Mouse (Mus musculus): ENCODE data around the gene Foxb1. TPM values are rescaled to one million over a fixed set of nuclear protein-coding genes. Genes with fewer than 3 reads are reported as not detected.

Foxb1 gene
- polyA plus RNA-seq, 1 experiment: not detected

GRCm38 (mm10) chr9:69766301-69766700 lies 5.6 kb upstream of the Foxb1 start:
- no peak for TF ChIP-seq GATA1 (IDR thresholded peaks at IDR 0.05; ENCODE audit: low read length)
- no peak for TF ChIP-seq TAL1 (IDR thresholded peaks at IDR 0.05; ENCODE audit: low read length)
- H3K27me3 ChIP-seq (ENCODE audit: control insufficient read depth): peaks cover 100% of the 10 kb centered on the region
- no peaks in the 10 kb centered on the region for H3K9me3 ChIP-seq (ENCODE audit: control insufficient read depth, low read length)
- no peaks in the 10 kb centered on the region for H3K4me1 ChIP-seq (ENCODE audit: control insufficient read depth)
- H3K36me3 ChIP-seq (ENCODE audit: control insufficient read depth): no peaks in the 10 kb centered on the region
- H3K4me3 ChIP-seq (replicated peaks): no peak overlapping the region

- H3K4me3 ChIP-seq (replicated peaks): no peak overlapping the region
- H3K9me3 ChIP-seq (ENCODE audit: control insufficient read depth, low read length): no peaks in the 10 kb centered on the region
- no peaks in the 10 kb centered on the region for H3K36me3 ChIP-seq (ENCODE audit: control insufficient read depth)
- H3K4me1 ChIP-seq (ENCODE audit: control insufficient read depth): no peaks in the 10 kb centered on the region
- H3K27me3 ChIP-seq (ENCODE audit: control insufficient read depth): peaks cover 100% of the 10 kb centered on the region
- TF ChIP-seq TAL1 (IDR thresholded peaks at IDR 0.05; ENCODE audit: low read length): no peak
- TF ChIP-seq GATA1 (IDR thresholded peaks at IDR 0.05; ENCODE audit: low read length): no peak
Observed at GRCm38 (mm10) chr9:69765483-69766050, 4.8 kb upstream of the Foxb1 start.

DNA sequence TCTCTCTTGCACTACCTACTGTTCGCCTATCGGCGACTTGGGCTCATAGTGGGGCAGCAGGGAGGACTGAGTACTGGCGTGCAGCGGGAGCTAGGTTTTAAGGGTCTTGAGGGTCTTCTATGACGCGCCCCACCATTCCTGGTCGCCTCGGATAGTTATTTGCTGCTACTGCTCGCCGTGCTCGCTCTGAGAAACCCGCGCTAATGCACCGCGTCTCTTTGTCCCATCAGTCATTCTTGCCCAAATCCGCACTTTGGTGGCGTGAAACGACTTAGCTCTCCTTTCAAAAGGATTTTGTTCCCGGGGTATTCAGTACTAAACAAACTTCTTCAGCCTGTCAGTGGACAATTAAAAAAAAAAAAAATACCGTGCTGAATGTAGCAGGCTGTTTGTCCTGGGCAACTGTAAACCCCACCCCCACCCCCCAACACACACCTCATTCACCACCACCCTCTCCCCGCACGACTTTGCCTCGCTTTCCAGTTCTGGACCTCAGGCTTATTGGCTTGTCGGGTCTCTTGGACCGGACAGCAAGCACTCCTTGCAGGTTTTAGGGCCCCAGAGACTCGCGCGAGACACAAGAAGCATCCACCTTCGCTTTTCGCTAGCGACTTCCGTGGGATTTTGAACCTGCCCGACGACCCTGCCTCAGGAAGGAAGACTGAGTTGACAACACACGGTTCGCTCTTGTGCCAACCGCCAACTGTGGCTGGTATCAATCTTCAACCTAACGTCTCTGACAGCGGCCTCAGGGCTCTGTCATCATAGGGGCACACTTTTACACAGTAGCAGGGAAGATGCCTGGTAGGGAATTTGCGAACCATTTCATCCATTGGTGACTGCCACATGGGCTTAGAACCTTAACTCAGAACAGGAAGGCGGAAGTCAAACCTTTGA lies 4.1 kb upstream of the Foxb1 start:
- H3K4me1 ChIP-seq (ENCODE audit: control insufficient read depth): no peaks in the 10 kb centered on the region
- peaks cover 100% of the 10 kb centered on the region for H3K27me3 ChIP-seq (ENCODE audit: control insufficient read depth)
- no peaks in the 10 kb centered on the region for H3K9me3 ChIP-seq (ENCODE audit: control insufficient read depth, low read length)
- H3K4me3 ChIP-seq (replicated peaks): no peak overlapping the region
- H3K36me3 ChIP-seq (ENCODE audit: control insufficient read depth): no peaks in the 10 kb centered on the region
- TF ChIP-seq TAL1 (IDR thresholded peaks at IDR 0.05; ENCODE audit: low read length) (no peak), GATA1 (IDR thresholded peaks at IDR 0.05; ENCODE audit: low read length) (no peak)

DNA sequence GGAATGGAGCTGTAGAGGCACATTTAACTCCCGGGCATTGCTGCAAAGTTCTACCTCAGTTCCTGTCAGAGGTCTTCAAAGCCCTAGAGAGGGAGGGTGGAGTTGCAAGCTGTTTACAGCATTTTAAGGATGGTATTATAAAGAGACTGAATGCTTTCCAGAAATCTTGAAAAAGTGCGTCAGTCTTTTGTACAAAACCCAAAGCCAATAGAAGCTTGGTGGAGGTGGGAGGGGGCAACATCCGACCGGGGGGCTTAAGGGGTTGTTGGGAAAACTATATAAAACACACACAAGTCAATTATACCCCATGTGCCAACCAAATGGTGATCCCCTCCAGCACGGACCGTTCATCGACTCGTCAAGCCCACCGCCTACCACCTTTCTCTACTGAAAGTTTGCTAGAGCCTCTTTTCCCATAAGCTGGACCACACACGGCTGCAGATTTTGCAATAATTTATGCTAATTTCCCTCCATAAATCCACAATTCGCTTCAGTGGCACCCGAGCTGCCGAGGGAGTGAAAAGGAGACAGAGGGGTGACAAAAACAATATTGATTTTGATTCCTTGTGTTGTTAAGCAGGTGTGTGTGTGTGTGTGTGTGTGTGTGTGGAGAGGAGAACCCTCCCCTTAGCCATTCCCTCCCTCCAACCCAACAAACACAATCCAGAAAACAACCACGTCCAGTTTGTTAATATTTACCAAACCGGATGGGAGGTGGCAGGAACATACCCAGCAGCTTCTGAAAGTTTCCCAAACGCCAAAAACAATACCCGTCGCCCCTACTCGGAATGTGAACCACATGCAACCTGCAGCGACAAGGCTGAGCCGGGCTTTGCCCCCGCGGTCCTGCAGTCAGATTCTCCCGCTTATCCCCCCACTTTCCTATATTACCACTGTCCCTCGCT lies 3.2 kb upstream of the Foxb1 start:
- H3K36me3 ChIP-seq (ENCODE audit: control insufficient read depth): no peaks in the 10 kb centered on the region
- TF ChIP-seq GATA1 (IDR thresholded peaks at IDR 0.05; ENCODE audit: low read length): no peak
- no peak for TF ChIP-seq TAL1 (IDR thresholded peaks at IDR 0.05; ENCODE audit: low read length)
- no peaks in the 10 kb centered on the region for H3K4me1 ChIP-seq (ENCODE audit: control insufficient read depth)
- peaks cover 100% of the 10 kb centered on the region for H3K27me3 ChIP-seq (ENCODE audit: control insufficient read depth)
- peaks cover 2% of the 10 kb centered on the region for H3K9me3 ChIP-seq (ENCODE audit: control insufficient read depth, low read length)
- no peak overlapping the region for H3K4me3 ChIP-seq (replicated peaks)

GRCm38 (mm10) chr9:69762703-69763102 lies 2.0 kb upstream of the Foxb1 start:
- Histone ChIP-seq H3K4me3 (replicated peaks) (no peak overlapping the region), H3K27me3 (ENCODE audit: control insufficient read depth) (peaks cover 100% of the 10 kb centered on the region), H3K36me3 (ENCODE audit: control insufficient read depth) (no peaks in the 10 kb centered on the region), H3K9me3 (ENCODE audit: control insufficient read depth, low read length) (peaks cover 2% of the 10 kb centered on the region), H3K4me1 (ENCODE audit: control insufficient read depth) (no peaks in the 10 kb centered on the region)
- TF ChIP-seq TAL1 (IDR thresholded peaks at IDR 0.05; ENCODE audit: low read length): no peak
- TF ChIP-seq GATA1 (IDR thresholded peaks at IDR 0.05; ENCODE audit: low read length): no peak

DNA sequence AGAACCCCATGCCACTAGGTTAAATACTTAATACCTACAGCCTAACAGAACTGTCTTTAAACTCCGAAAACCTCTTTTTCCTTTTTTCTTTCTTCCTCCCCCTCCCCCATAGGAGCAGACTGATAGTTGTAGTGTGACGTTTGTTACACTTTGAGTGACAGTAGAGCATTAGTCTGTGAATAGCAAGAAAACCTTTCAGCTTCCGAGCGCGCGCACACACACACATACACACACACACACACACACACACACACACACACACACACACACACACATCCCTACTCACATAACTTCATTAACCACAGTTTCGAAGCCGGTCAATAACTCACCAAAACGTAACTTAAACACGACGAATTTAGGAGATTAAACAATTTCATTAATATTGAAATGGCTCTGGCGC lies 1.5 kb upstream of the Foxb1 start:
- Histone ChIP-seq H3K9me3 (ENCODE audit: control insufficient read depth, low read length) (peaks cover 2% of the 10 kb centered on the region), H3K36me3 (ENCODE audit: control insufficient read depth) (no peaks in the 10 kb centered on the region), H3K4me3 (replicated peaks) (no peak overlapping the region), H3K27me3 (ENCODE audit: control insufficient read depth) (peaks cover 100% of the 10 kb centered on the region), H3K4me1 (ENCODE audit: control insufficient read depth) (no peaks in the 10 kb centered on the region)
- TF ChIP-seq TAL1 (IDR thresholded peaks at IDR 0.05; ENCODE audit: low read length) (no peak), GATA1 (IDR thresholded peaks at IDR 0.05; ENCODE audit: low read length) (no peak)

- Histone ChIP-seq H3K4me1 (ENCODE audit: control insufficient read depth) (no peaks in the 10 kb centered on the region), H3K4me3 (replicated peaks) (no peak overlapping the region), H3K36me3 (ENCODE audit: control insufficient read depth) (no peaks in the 10 kb centered on the region), H3K27me3 (ENCODE audit: control insufficient read depth) (peaks cover 100% of the 10 kb centered on the region), H3K9me3 (ENCODE audit: control insufficient read depth, low read length) (peaks cover 2% of the 10 kb centered on the region)
- TF ChIP-seq TAL1 (IDR thresholded peaks at IDR 0.05; ENCODE audit: low read length) (no peak), GATA1 (IDR thresholded peaks at IDR 0.05; ENCODE audit: low read length) (no peak)
Observed at GRCm38 (mm10) chr9:69761569-69761968, 829 bp upstream of the Foxb1 start.

GRCm38 (mm10) chr9:69759721-69760221 lies 969 bp downstream of the Foxb1 start:
- Histone ChIP-seq H3K4me1 (ENCODE audit: control insufficient read depth) (no peaks in the 10 kb centered on the region), H3K4me3 (replicated peaks) (no peak overlapping the region), H3K9me3 (ENCODE audit: control insufficient read depth, low read length) (peaks cover 2% of the 10 kb centered on the region), H3K36me3 (ENCODE audit: control insufficient read depth) (no peaks in the 10 kb centered on the region), H3K27me3 (ENCODE audit: control insufficient read depth) (peaks cover 100% of the 10 kb centered on the region)
- TF ChIP-seq TAL1 (IDR thresholded peaks at IDR 0.05; ENCODE audit: low read length) (no peak), GATA1 (IDR thresholded peaks at IDR 0.05; ENCODE audit: low read length) (no peak)
